Mouse (Mus musculus) CH12.LX (cell line): ENCODE data around the gene Hdhd3. TPM values are rescaled to one million over a fixed set of nuclear protein-coding genes. Genes with fewer than 3 reads are reported as not detected.

Experiments used
- DNase-seq: peaks from one replicate; pipeline ENCODE4 v3.0.0-alpha.2; 2013; ENCODE audit errors: extremely low read depth
- H3K27ac ChIP-seq: 2 replicates; pipeline ENCODE4 v1.5.1; 2012; ENCODE audit warnings: low read depth, mild to moderate bottlenecking, control low read depth, moderate library complexity; ENCODE audit not compliant: insufficient read depth
- H3K27me3 ChIP-seq: replicated peaks from 2 replicates; pipeline ENCODE3; 2012; ENCODE audit warnings: inconsistent platforms
- H3K36me3 ChIP-seq, 2 experiments: replicated peaks in 1 of 2; 2 replicates each; pipeline versions ENCODE3 to v1.6.1; 2012; ENCODE audit warnings: inconsistent platforms in 1 of 2, low read length in 1 of 2, mild to moderate bottlenecking in 1 of 2, mixed read lengths in 1 of 2, moderate library complexity in 1 of 2; ENCODE audit not compliant: control insufficient read depth in 1 of 2, insufficient read depth in 1 of 2
- H3K4me1 ChIP-seq, 2 experiments: 2 replicates each; pipeline ENCODE4 v1.6.1; 2012; ENCODE audit warnings: inconsistent platforms in 1 of 2, moderate library complexity in 1 of 2; ENCODE audit not compliant: insufficient read depth in 2 of 2, control insufficient read depth in 1 of 2
- H3K4me2 ChIP-seq: 2 replicates; pipeline ENCODE4 v1.6.1; 2012; ENCODE audit warnings: low read depth, mild to moderate bottlenecking, control low read depth; ENCODE audit not compliant: poor library complexity, insufficient read depth, severe bottlenecking
- H3K4me3 ChIP-seq, 3 experiments: fragments of 150-350 bp in 1 of 3; sonication (generic) in 1 of 3; replicated peaks in 1 of 3; 2 replicates each; pipeline versions ENCODE3 to v1.5.1; 2011 to 2012; ENCODE audit warnings: low read depth in 2 of 3, low read length in 2 of 3, mild to moderate bottlenecking in 2 of 3, moderate library complexity in 2 of 3, control low read depth in 1 of 3, improper control_type of control experiment in 1 of 3, inconsistent platforms in 1 of 3, mixed read lengths in 1 of 3; ENCODE audit not compliant: poor library complexity in 1 of 3
- H3K79me2 ChIP-seq: replicated peaks from 2 replicates; pipeline ENCODE4 v1.6.1; 2012; ENCODE audit warnings: mild to moderate bottlenecking, moderate library complexity; ENCODE audit not compliant: control insufficient read depth, poor library complexity, insufficient read depth, severe bottlenecking; ENCODE audit errors: extremely low read depth
- H3K9ac ChIP-seq: 2 replicates; pipeline ENCODE4 v1.6.1; 2012; ENCODE audit warnings: low read depth, mild to moderate bottlenecking, control low read depth, moderate library complexity; ENCODE audit not compliant: insufficient read depth
- H3K9me3 ChIP-seq: replicated peaks from 2 replicates; pipeline ENCODE3; 2012; ENCODE audit warnings: low read length, inconsistent platforms, mixed read lengths
- BHLHE40 ChIP-seq: IDR thresholded peaks from 2 replicates; pipeline ENCODE4 v1.6.1; 2011; ENCODE audit warnings: mild to moderate bottlenecking, low read depth, low read length, improper control_type of control experiment
- CHD1 ChIP-seq: IDR thresholded peaks from 2 replicates; pipeline ENCODE4 v1.6.1; 2012; ENCODE audit warnings: low read depth, low read length, improper control_type of control experiment, inconsistent platforms
- CHD2 ChIP-seq: IDR thresholded peaks from 2 replicates; pipeline ENCODE4 v1.6.1; 2011; ENCODE audit warnings: low read length, improper control_type of control experiment
- ELF1 ChIP-seq: IDR thresholded peaks from 2 replicates; pipeline ENCODE4 v1.6.1; 2014; ENCODE audit warnings: low read depth, mild to moderate bottlenecking, inconsistent platforms, low read length, improper control_type of control experiment
- EP300 ChIP-seq: IDR thresholded peaks from 2 replicates; pipeline ENCODE4 v1.6.1; 2011; ENCODE audit warnings: low read length, improper control_type of control experiment
- GABPA ChIP-seq: IDR thresholded peaks from 2 replicates; pipeline ENCODE4 v1.6.1; 2012; ENCODE audit warnings: low read depth, low read length, improper control_type of control experiment, inconsistent platforms; ENCODE audit not compliant: insufficient replicate concordance
- HCFC1 ChIP-seq: IDR thresholded peaks from 2 replicates; pipeline ENCODE4 v1.6.1; 2012; ENCODE audit warnings: low read depth, mild to moderate bottlenecking, inconsistent platforms, low read length, improper control_type of control experiment
- IRF4 ChIP-seq: IDR thresholded peaks from 2 replicates; pipeline ENCODE4 v1.6.1; 2014; ENCODE audit warnings: low read depth, mild to moderate bottlenecking, inconsistent platforms, low read length, improper control_type of control experiment
- JUN ChIP-seq: IDR thresholded peaks from 2 replicates; pipeline ENCODE4 v1.6.1; 2011; ENCODE audit warnings: low read depth, mild to moderate bottlenecking, low read length, improper control_type of control experiment, moderate library complexity; ENCODE audit not compliant: insufficient read depth
- JUND ChIP-seq: conservative IDR thresholded peaks from 2 replicates; pipeline ENCODE4 v1.6.1; 2011; ENCODE audit warnings: low read depth, low read length, improper control_type of control experiment
- KAT2A ChIP-seq: IDR thresholded peaks from 2 replicates; pipeline ENCODE4 v1.6.1; 2012; ENCODE audit warnings: low read length, improper control_type of control experiment, inconsistent platforms; ENCODE audit not compliant: insufficient replicate concordance
- MAX ChIP-seq: IDR thresholded peaks from 2 replicates; pipeline ENCODE4 v1.6.1; 2011; ENCODE audit warnings: low read length, improper control_type of control experiment
- MAZ ChIP-seq: IDR thresholded peaks from 2 replicates; pipeline ENCODE4 v1.6.1; 2012; ENCODE audit warnings: low read depth, mild to moderate bottlenecking, inconsistent platforms, low read length, improper control_type of control experiment, moderate library complexity
- MEF2A ChIP-seq: IDR thresholded peaks from 2 replicates; pipeline ENCODE4 v1.6.1; 2014; ENCODE audit warnings: low read depth, mild to moderate bottlenecking, inconsistent platforms, low read length, improper control_type of control experiment, borderline replicate concordance
- MXI1 ChIP-seq: IDR thresholded peaks from 2 replicates; pipeline ENCODE4 v1.6.1; 2011; ENCODE audit warnings: mild to moderate bottlenecking, low read depth, low read length, improper control_type of control experiment
- MYC ChIP-seq: IDR thresholded peaks from 2 replicates; pipeline ENCODE4 v1.6.1; 2011; ENCODE audit warnings: low read depth, mild to moderate bottlenecking, improper control_type of control experiment, low read length
- NRF1 ChIP-seq: IDR thresholded peaks from 2 replicates; pipeline ENCODE4 v1.6.1; 2014; ENCODE audit warnings: low read depth, mild to moderate bottlenecking, inconsistent platforms, low read length, improper control_type of control experiment, moderate library complexity
- POLR2AphosphoS2 ChIP-seq: IDR thresholded peaks from 2 replicates; pipeline ENCODE4 v1.6.1; 2011; ENCODE audit warnings: low read depth, low read length, improper control_type of control experiment
- RAD21 ChIP-seq: IDR thresholded peaks from 2 replicates; pipeline ENCODE4 v1.6.1; 2011; ENCODE audit warnings: low read depth, mild to moderate bottlenecking, low read length, improper control_type of control experiment, moderate library complexity
- SMC3 ChIP-seq: IDR thresholded peaks from 2 replicates; pipeline ENCODE4 v1.6.1; 2011; ENCODE audit warnings: low read depth, low read length, improper control_type of control experiment
- TBP ChIP-seq: conservative IDR thresholded peaks from 2 replicates; pipeline ENCODE4 v1.6.1; 2011; ENCODE audit warnings: low read depth, low read length, improper control_type of control experiment
- TCF12 ChIP-seq: IDR thresholded peaks from 2 replicates; pipeline ENCODE4 v1.6.1; 2014; ENCODE audit warnings: low read depth, mild to moderate bottlenecking, inconsistent platforms, low read length, improper control_type of control experiment
- UBTF ChIP-seq: IDR thresholded peaks from 2 replicates; pipeline ENCODE4 v1.6.1; 2012; ENCODE audit warnings: low read depth, mild to moderate bottlenecking, inconsistent platforms, low read length, improper control_type of control experiment, moderate library complexity
- USF2 ChIP-seq: conservative IDR thresholded peaks from 2 replicates; pipeline ENCODE4 v1.6.1; 2011; ENCODE audit warnings: low read depth, low read length, improper control_type of control experiment
- ZMIZ1 ChIP-seq: IDR thresholded peaks from 2 replicates; pipeline ENCODE4 v1.6.1; 2012; ENCODE audit warnings: low read depth, mild to moderate bottlenecking, inconsistent platforms, low read length, improper control_type of control experiment
- ZNF384 ChIP-seq: IDR thresholded peaks from 2 replicates; pipeline ENCODE4 v1.6.1; 2012; ENCODE audit warnings: low read depth, low read length, improper control_type of control experiment, inconsistent platforms
- dilution Hi-C: fragments of 300-500 bp; cut with MboI; formaldehyde crosslinking; loops from 2 replicates; pipeline ENCODE4 v1.14.3; 2020; ENCODE audit warnings: low sequenced_read_pairs; ENCODE audit not compliant: extremely low pct_unique_long_range_greater_than_20kb, extremely low pct_ligation_motif_present
- in situ Hi-C: fragments of 300-500 bp; cut with MboI; formaldehyde crosslinking; loops from 3 replicates; pipeline ENCODE4 v1.14.3; 2019; ENCODE audit warnings: low sequenced_read_pairs, low pct_ligation_motif_present, low pct_unique_long_range_greater_than_20kb, mixed read lengths
- polyA plus RNA-seq: library from polyadenylated mRNA; unstranded; fragments of >175 nt; gene quantifications from 2 replicates; pipeline ENCODE4 v1.2.1, GENCODE M21; 2012; ENCODE audit warnings: low read depth; ENCODE audit not compliant: insufficient read length
- total RNA-seq, 2 experiments: library from RNA; depleted of rRNA; stranded (reverse); fragments of 300-350 nt in 1 of 2; fragments of >200 nt in 1 of 2; gene quantifications; 2 replicates each; pipeline ENCODE4 v1.2.3; 2012 to 2014

The Hdhd3 gene
- total and polyA plus RNA-seq, 3 experiments, result 4.5 to 4.7 (median 4.7) TPM

DNA sequence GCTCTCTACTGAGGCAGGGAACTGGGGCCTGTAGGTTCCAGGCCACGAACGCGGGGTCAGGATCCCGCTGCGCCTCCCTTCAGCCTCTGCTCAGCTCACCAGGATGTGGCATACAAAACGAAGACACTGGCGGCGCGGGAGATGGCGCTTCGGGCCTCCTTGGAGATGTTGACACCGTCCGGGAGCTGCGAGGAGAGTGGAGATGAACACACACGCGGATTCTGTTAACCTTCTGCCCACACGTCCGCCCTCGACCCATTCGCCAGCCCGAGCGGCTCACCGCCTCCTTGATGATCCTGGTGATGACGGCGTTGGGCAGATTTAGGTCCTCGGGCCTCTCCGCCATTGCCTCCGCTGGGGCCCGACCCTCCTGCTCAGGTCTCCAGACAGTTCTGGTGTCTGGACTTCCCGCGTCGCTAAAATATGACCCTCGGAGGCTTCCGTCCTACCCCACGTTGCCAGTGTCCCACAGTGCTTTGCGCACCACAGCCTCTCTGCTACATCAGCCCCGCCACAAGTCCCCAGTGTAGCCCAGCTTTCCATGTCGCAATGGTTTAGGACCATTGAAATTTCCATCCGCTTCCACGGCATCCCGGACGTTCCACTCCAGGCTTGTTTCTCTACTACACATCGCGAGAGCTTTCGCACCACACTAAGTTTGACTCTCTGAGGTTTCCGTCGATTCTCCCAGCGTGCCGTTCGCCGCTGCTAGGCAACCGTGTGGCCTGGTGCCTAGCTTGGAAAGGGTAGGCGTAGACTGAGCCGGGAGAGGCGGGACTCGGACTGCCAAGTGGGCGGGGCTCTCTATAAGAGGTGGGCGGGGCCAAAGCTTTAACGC, 21.6 kb upstream of the Hdhd3 start, which contains the start of the genes Pole3 and 4933430I17Rik (continued):
- TF ChIP-seq TBP (no peak), UBTF (no peak), BHLHE40 (no peak), RAD21 (no peak), POLR2AphosphoS2 (no peak), KAT2A (peak; percentile 91; the same call in 1 of the 2 replicates), JUND (no peak), CHD1 (no peak)

DNA sequence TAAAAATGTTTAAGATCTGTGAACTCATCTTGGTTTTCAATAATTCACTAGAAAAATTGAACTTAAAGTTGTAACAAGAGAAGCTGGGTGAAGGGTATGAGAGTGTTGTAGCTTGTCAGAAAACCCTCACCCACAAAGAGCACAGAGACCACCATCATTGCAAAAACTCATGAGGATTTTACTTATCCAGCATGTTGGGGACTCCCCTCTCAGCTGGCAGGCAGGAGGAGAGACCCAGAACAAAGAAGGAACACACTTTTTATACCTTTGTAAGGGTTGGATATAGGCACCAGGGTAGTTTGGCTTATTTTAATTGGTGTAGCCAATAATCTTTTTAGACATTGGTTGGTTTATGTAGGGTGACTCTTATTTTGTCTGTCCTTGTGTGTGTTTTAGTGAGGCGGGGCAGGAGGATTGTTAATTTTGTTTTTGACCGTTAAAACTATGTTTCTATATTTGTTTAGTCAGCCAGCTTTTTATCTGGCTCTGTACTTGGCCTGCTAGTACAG, 17.7 kb upstream of the Hdhd3 start:
- Histone ChIP-seq H3K27ac (no peak overlapping the region), H3K36me3 (peaks cover 4 to 26% of the 10 kb centered on the region in 2 experiments), H3K4me2 (no peak overlapping the region), H3K4me3 (no peak overlapping the region), H3K4me1 (peaks cover 12 to 56% of the 10 kb centered on the region in 2 experiments), H3K79me2 (peaks cover 5% of the 10 kb centered on the region), H3K9me3 (no peaks in the 10 kb centered on the region), H3K9ac (0 out of 2 replicates have a peak overlapping the region, but pooled peaks have one; percentile 89), H3K27me3 (no peaks in the 10 kb centered on the region)
- dilution Hi-C loops (no loop called here), in situ Hi-C loops (no loop called here)
- TF ChIP-seq SMC3 (no peak), USF2 (no peak), TBP (0 out of 2 replicates have a peak, but pooled peaks have one; percentile 31), NRF1 (no peak), ZMIZ1 (no peak), POLR2AphosphoS2 (peak; percentile 40; the same call in 1 of the 2 replicates), ELF1 (no peak), MXI1 (0 out of 2 replicates have a peak, but pooled peaks have one; percentile 34), CHD1 (0 out of 2 replicates have a peak, but pooled peaks have one; percentile 56), ZNF384 (no peak)
- DNase-seq, result no peak

GRCm38 (mm10) chr4:62519849-62520233, 16.6 kb upstream of the Hdhd3 start, which contains the start of gene Alad:
Gene Alad, minus strand, starts transcription at chr4:62519918.
- Histone ChIP-seq H3K9ac (peak within 1 kb of the TSS; percentile 89), H3K4me3 (peak within 1 kb of the TSS; percentile 61 to 83 (median 68)), H3K4me2 (peak within 1 kb of the TSS; percentile 92), H3K4me1 (peaks cover 12 to 58% of the 10 kb centered on the region in 2 experiments), H3K79me2 (peaks cover 5% of the 10 kb centered on the region), H3K27me3 (no peaks in the 10 kb centered on the region), H3K27ac (peak within 1 kb of the TSS; percentile 43), H3K36me3 (peaks cover 4 to 36% of the 10 kb centered on the region in 2 experiments), H3K9me3 (no peaks in the 10 kb centered on the region)
- dilution Hi-C loops (no loop called here), in situ Hi-C loops (loop anchor here (10.0 kb wide), 1 partner anchor 175 kb away; no protein-coding TSS in a partner anchor)
- DNase-seq, result peak; percentile 80
- TF ChIP-seq MYC (peak; percentile 93), RAD21 (no peak), CHD2 (peak; percentile 81), JUN (no peak), SMC3 (no peak), TBP (no peak), JUND (no peak), GABPA (no peak), USF2 (peak; percentile 5; the same call in 1 of the 2 replicates), BHLHE40 (no peak), MAX (peak; percentile 87), MEF2A (no peak), MAZ (peak; percentile 79; the same call in 1 of the 2 replicates), TCF12 (no peak; the same call in none of the 2 replicates), EP300 (no peak), HCFC1 (peak; percentile 69), IRF4 (peak; percentile 50; the same call in 1 of the 2 replicates)
